ENCODE assay signal across 8 mouse cellular contexts in genomic region chrX:75874332-75875291, GRCm38 (mm10). TPM values are rescaled to one million over a fixed set of nuclear protein-coding genes. Genes with fewer than 3 reads are reported as not detected.
DNase-seq lines count a peak whose midpoint lies in the region; ATAC-seq and TF ChIP-seq lines count a peak whose summit lies in the region.

Pls3 (minus strand) TSS chrX:75875182.

- peak within 1 kb of the TSS; percentile 72 for H3K4me3 ChIP-seq in cortical plate, adult 2 months (ENCODE audit: insufficient read depth, low read length)
- H3K4me3 ChIP-seq in hindbrain, postnatal 0 days (ENCODE audit: low read length), result peak within 1 kb of the TSS; percentile 51

- H3K9me3 ChIP-seq in hindbrain, postnatal 0 days (ENCODE audit: low read length), result no peaks in the 10 kb centered on the region

- peak; percentile 91 for DNase-seq in adrenal gland, adult 2 months
- peak; percentile 76 for DNase-seq in gastrocnemius, postnatal 10 days
- DNase-seq in hindbrain, postnatal 0 days (ENCODE audit: low spot score), result peak; percentile 91
- DNase-seq in left cerebral cortex, adult 11 months (ENCODE audit: low spot score), result peak; percentile 80
- DNase-seq in lung, postnatal 25 days (ENCODE audit: low spot score), result peak; percentile 89
- DNase-seq in retina, postnatal 7 days (ENCODE audit: low read depth, low spot score), result peak; percentile 46
- DNase-seq in urinary bladder, postnatal 14 days (ENCODE audit: low spot score), result peak; percentile 90

- H3K27ac ChIP-seq in cortical plate, adult 2 months (ENCODE audit: insufficient read depth, low read length), result peak within 1 kb of the TSS; percentile 37; the same call in 1 of the 2 replicates
- peak within 1 kb of the TSS; percentile 58; the same call in 1 of the 2 replicates for H3K27ac ChIP-seq in hindbrain, postnatal 0 days

- ATAC-seq in hindbrain, postnatal 0 days, result peak; percentile 99

- peak; percentile 89 for TF ChIP-seq POLR2A in cortical plate, adult 2 months (IDR thresholded peaks at IDR 0.05; ENCODE audit: extremely low read depth, insufficient read depth, low read length)

- 22% methylated on average over 41 of the region's 45 CpGs for WGBS in hindbrain, postnatal 0 days

- H3K27me3 ChIP-seq in hindbrain, postnatal 0 days (ENCODE audit: insufficient read depth, low read length), result no peaks in the 10 kb centered on the region

- H3K9ac ChIP-seq in hindbrain, postnatal 0 days (replicated peaks; ENCODE audit: low read length), result peak within 1 kb of the TSS; percentile 37; the same call in 1 of the 2 replicates

- no peaks in the 10 kb centered on the region for H3K36me3 ChIP-seq in hindbrain, postnatal 0 days (ENCODE audit: insufficient read depth, low read length)

- H3K4me2 ChIP-seq in hindbrain, postnatal 0 days (ENCODE audit: low read depth, low read length), result peak within 1 kb of the TSS; percentile 64

- H3K4me1 ChIP-seq in cortical plate, adult 2 months (ENCODE audit: control insufficient read depth, insufficient read depth, low read length), result peaks cover 3% of the 10 kb centered on the region; the same call in 1 of the 2 replicates
- H3K4me1 ChIP-seq in hindbrain, postnatal 0 days (ENCODE audit: insufficient read depth, low read length), result no peaks in the 10 kb centered on the region

- no peak for TF ChIP-seq CTCF in cortical plate, adult 2 months (IDR thresholded peaks at IDR 0.05; ENCODE audit: extremely low read depth, insufficient read depth, low read length)
- no peak for TF ChIP-seq CTCF in hindbrain, postnatal 0 days (IDR thresholded peaks at IDR 0.05; ENCODE audit: low read depth)

RNA-seq across cellular contexts. Expression of gene Pls3, which starts in this region (rescaled TPM):
- total RNA-seq in adrenal gland, adult 2 months (2021), result 10 to 100 TPM; 63.4 to 69.1 TPM
- polyA plus RNA-seq in adrenal gland, adult 2 months (2012; rRNA removed), result 3.0 and 3.4 TPM in 2 replicates
- polyA plus RNA-seq in cortical plate, adult 2 months (2012; rRNA removed), result 80.1 and 89.8 TPM in 2 replicates
- total RNA-seq in gastrocnemius, postnatal 10 days (2021), result 10 to 100 TPM; 44.5 to 57.2 TPM
- 18.7 and 21.0 TPM in 2 replicates for total RNA-seq in hindbrain, postnatal 0 days (2014; rRNA removed)
- polyA plus RNA-seq in hindbrain, postnatal 0 days (2015; fragmentation: Nextera tagmentation; extraction: Ambion mirVana), result 41.8 and 48.1 TPM in 2 replicates

Comparison
In these comparisons a context has a peak if more than half of its experiments do, and no peak if none do; other contexts are left out.
1. Peak in every context shown above with its lines: DNase-seq, ATAC-seq, H3K4me3 ChIP-seq and H3K27ac ChIP-seq.